Mouse (Mus musculus) embryonic facial prominence, embryonic 13.5 days (tissue): ENCODE measurements around the gene AU015836. TPM values are rescaled to one million over a fixed set of nuclear protein-coding genes. Genes with fewer than 3 reads are reported as not detected.

ENCODE experiments used
- ATAC-seq: fragments of 200-750 bp; cut with Nextera tagmentation; 2 replicates; pipeline ENCODE4 v1.8.0; 2017; ENCODE audit warnings: low read depth; ENCODE audit not compliant: insufficient number of reproducible peaks, insufficient read depth, low FRiP score, low TSS enrichment
- H3K27ac ChIP-seq: fragments of 300-500 bp; sonication (generic); 2 replicates; pipeline ENCODE4 v1.5.1; 2015; ENCODE audit warnings: moderate library complexity, mild to moderate bottlenecking, inconsistent platforms
- H3K27me3 ChIP-seq: fragments of 300-500 bp; sonication (generic); 2 replicates; pipeline ENCODE4 v1.6.1; 2015; ENCODE audit warnings: mild to moderate bottlenecking, inconsistent platforms
- H3K36me3 ChIP-seq: fragments of 300-500 bp; sonication (generic); 2 replicates; pipeline ENCODE4 v1.6.1; 2015; ENCODE audit warnings: mild to moderate bottlenecking, inconsistent platforms
- H3K4me1 ChIP-seq: fragments of 300-500 bp; sonication (generic); 2 replicates; pipeline ENCODE4 v1.6.1; 2015; ENCODE audit warnings: inconsistent platforms
- H3K4me2 ChIP-seq: fragments of 300-500 bp; sonication (generic); 2 replicates; pipeline ENCODE4 v1.6.1; 2015; ENCODE audit warnings: moderate library complexity, mild to moderate bottlenecking, inconsistent platforms
- H3K4me3 ChIP-seq: fragments of 300-500 bp; sonication (generic); 2 replicates; pipeline ENCODE4 v1.5.1; 2015; ENCODE audit warnings: mild to moderate bottlenecking, inconsistent platforms
- H3K9ac ChIP-seq: fragments of 300-500 bp; sonication (generic); 2 replicates; pipeline ENCODE4 v1.6.1; 2015; ENCODE audit warnings: mild to moderate bottlenecking, inconsistent platforms
- H3K9me3 ChIP-seq: fragments of 300-500 bp; sonication (generic); 2 replicates; pipeline ENCODE4 v1.6.1; 2016; ENCODE audit warnings: inconsistent platforms
- WGBS: fragments of 180-500 bp; shearing (Covaris S2); methylation state at CpG from one replicate; pipeline ENCODE4 v1.1.7; 2015; ENCODE audit warnings: mixed read lengths; 5-methylcytosine and 5-hydroxymethylcytosine counted together
- polyA plus RNA-seq: library from polyadenylated mRNA; unstranded; fragments of >200 nt; fragmentation: Nextera tagmentation; extraction: Ambion mirVana; gene quantifications from 2 replicates; pipeline ENCODE4 v1.2.1, GENCODE M21; 2015

Gene AU015836
- polyA plus RNA-seq, 1 experiment from 2014 or later, result not detected

GRCm38 (mm10) chrX:94011656-94012173, 43.3 kb downstream of the AU015836 start:
- no peak for ATAC-seq
- peak overlapping the region; percentile 55 for H3K27ac ChIP-seq

GRCm38 (mm10) chrX:94012479-94013167, 44.2 kb downstream of the AU015836 start:
- H3K4me3 ChIP-seq, result no peak overlapping the region
- peaks cover 59% of the 10 kb centered on the region for H3K27me3 ChIP-seq
- no peak overlapping the region for H3K9ac ChIP-seq
- no peak for ATAC-seq
- H3K27ac ChIP-seq, result no peak overlapping the region
- WGBS, result 39% methylated on average over 12 of the region's 12 CpGs
- H3K9me3 ChIP-seq, result no peaks in the 10 kb centered on the region
- H3K4me2 ChIP-seq, result peak overlapping the region; percentile 20; the same call in 1 of the 2 replicates
- no peaks in the 10 kb centered on the region for H3K36me3 ChIP-seq
- no peaks in the 10 kb centered on the region for H3K4me1 ChIP-seq

More at GRCm38 (mm10) chrX:94011656-94012173, 43.3 kb downstream of the AU015836 start:
- 61% methylated on average over 7 of the region's 7 CpGs for WGBS
- Histone ChIP-seq H3K27me3 (peaks cover 59% of the 10 kb centered on the region), H3K9me3 (no peaks in the 10 kb centered on the region), H3K4me3 (no peak overlapping the region), H3K4me2 (no peak overlapping the region), H3K4me1 (no peaks in the 10 kb centered on the region), H3K9ac (no peak overlapping the region), H3K36me3 (no peaks in the 10 kb centered on the region)

- 35% methylated on average over 1 of the region's 1 CpGs for WGBS
These were observed 48.4 kb downstream of the AU015836 start for GRCm38 (mm10) chrX:94016891-94017290.

GRCm38 (mm10) chrX:94022264-94022874, 53.9 kb downstream of the AU015836 start:
- Histone ChIP-seq H3K9me3 (no peaks in the 10 kb centered on the region), H3K4me2 (no peak overlapping the region), H3K36me3 (no peaks in the 10 kb centered on the region), H3K4me3 (no peak overlapping the region), H3K4me1 (no peaks in the 10 kb centered on the region), H3K27ac (no peak overlapping the region), H3K9ac (no peak overlapping the region), H3K27me3 (peaks cover 47% of the 10 kb centered on the region)
- no peak for ATAC-seq
- WGBS, result 63% methylated on average over 5 of the region's 5 CpGs

More at GRCm38 (mm10) chrX:94016891-94017290, 48.4 kb downstream of the AU015836 start:
- H3K4me3 ChIP-seq, result no peak overlapping the region
- H3K36me3 ChIP-seq, result no peaks in the 10 kb centered on the region
- no peaks in the 10 kb centered on the region for H3K4me1 ChIP-seq
- H3K9me3 ChIP-seq, result no peaks in the 10 kb centered on the region
- H3K9ac ChIP-seq, result no peak overlapping the region
- H3K4me2 ChIP-seq, result no peak overlapping the region
- ATAC-seq, result no peak
- no peak overlapping the region for H3K27ac ChIP-seq
- peaks cover 47% of the 10 kb centered on the region for H3K27me3 ChIP-seq

Other genes with a start within 250 kb of the AU015836 start
- 58.8 and 63.3 TPM in 2 replicates for gene Pdk3, start 136.5 kb upstream of the AU015836 start, polyA plus RNA-seq
- gene Zfx, start 155.0 kb downstream of the AU015836 start, polyA plus RNA-seq, result 31.4 and 33.6 TPM in 2 replicates
- gene Eif2s3x, start 244.2 kb downstream of the AU015836 start, polyA plus RNA-seq, result 81.1 and 82.7 TPM in 2 replicates